Mouse (Mus musculus) adrenal gland, postnatal 4 days (tissue): Measurements from ENCODE around the gene Stam. TPM values are rescaled to one million over a fixed set of nuclear protein-coding genes. Genes with fewer than 3 reads are reported as not detected.
"Not testable (repeated sequence)": the region's sequence is repeated elsewhere in the genome, so short reads cannot be mapped to it uniquely, and the experiment has no call there.

Source experiments
- DNase-seq, 2 experiments: peaks; one replicate each; pipeline ENCODE4 v3.0.0; 2021 to 2022; ENCODE audit warnings: low spot score in 2 of 2, mixed read lengths in 2 of 2
- long read RNA-seq, 2 experiments: library from polyadenylated mRNA; stranded (forward); transcript quantifications; one replicate each; pipeline ENCODE4 v2.0.0; 2021
- total RNA-seq, 2 experiments: library from RNA; stranded (reverse); gene quantifications; 2 replicates each; pipeline ENCODE4 v1.2.3; 2021

Gene Stam
- total RNA-seq, result 10 to 100 TPM; 52.5 to 54.9 TPM
- long read RNA-seq, experiment 1, full-length matches to known transcripts, result 2 of 3 reads
- long read RNA-seq, experiment 1, partial matches to known transcripts, result 0 of 3 reads
- long read RNA-seq, experiment 1, other reads (novel, unspliced or antisense), result 1 of 3 reads
- long read RNA-seq, experiment 2, full-length matches to known transcripts, result 2 of 12 reads
- long read RNA-seq, experiment 2, partial matches to known transcripts, result 5 of 12 reads
- long read RNA-seq, experiment 2, other reads (novel, unspliced or antisense), result 5 of 12 reads

DNA sequence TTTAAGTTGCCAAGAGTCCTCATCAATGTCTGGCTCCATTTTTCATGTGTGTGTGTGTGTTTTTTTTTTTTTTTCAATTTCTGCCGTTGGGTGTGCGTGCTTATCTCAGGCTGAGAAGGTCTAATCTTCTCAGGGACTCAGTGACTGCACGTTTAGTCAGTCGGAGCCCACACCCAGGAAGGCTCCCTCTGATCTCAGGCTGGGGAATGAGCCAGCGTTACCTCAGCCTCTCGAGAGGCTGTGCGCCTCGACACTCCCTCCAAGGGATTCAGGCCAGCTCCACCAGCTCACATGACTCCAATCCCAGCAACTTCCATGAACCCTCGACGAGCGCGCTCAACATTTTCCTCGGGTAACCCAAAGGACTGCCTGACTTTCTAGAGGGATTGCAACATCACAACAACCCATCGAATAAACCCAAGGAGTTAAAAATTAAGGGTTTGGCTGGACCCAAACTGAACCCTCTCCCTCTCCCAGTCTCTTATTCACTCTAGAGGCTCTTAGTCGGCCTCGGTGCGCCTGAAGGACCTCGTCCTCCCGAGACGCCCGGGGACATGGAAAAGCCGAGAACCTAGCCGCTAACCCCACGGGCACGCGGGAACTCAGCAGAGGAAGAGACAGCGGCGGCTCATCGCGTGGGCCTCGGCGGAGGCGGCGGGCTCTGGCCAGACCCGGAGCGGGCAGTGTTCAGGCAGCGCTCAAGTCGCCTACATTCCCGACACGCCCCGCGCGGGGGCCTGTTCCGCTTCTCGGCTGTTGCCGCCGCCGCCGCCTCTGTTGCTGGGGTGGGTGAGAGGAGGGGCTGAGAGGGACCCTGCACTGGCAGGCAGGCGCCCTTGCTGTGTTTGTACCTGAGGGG is at the start of gene Stam:
Stam (plus strand) TSS at position 737 of the 859 bp plus-strand sequence.
- DNase-seq, result peak; percentile 73 to 83

DNA sequence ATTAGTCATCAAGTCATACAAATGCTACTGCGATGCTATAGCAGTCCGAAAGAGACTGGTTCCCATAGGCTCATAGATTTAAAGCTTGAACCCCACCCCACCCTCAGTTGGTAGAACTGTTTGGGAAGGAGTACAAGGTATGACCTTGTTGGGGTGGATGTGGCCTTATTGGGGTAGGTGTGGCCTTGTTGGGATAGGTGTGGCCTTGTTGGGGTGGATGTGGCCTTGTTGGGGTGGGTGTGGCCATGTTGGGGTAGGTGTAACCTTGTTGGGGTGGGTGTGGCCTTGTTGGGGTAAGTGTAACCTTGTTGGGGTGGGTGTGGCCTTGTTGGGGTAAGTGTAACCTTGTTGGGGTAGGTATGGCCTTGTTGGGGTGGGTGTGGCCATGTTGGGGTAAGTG is 32.6 kb upstream of the Stam start:
- no peak for DNase-seq

DNA sequence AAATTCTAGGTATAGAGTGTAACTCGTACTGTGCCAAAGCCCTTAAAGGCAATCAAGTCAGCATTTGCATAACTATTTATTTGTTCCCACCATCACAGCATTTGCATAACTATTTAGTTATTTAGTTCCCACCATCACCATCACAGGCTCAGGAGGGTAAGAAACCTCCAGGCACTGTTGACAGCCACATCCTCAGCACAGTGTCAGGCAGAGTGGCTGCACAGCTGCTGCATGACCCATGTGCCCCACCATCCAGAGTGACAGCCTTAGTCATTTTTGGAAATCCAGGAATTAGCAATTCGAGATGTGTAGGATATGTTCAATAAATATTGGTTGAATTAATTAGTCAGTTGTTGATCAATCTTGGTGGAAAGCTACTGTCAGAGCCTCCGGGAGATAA is 30.9 kb upstream of the Stam start:
- DNase-seq, result no peak

DNA sequence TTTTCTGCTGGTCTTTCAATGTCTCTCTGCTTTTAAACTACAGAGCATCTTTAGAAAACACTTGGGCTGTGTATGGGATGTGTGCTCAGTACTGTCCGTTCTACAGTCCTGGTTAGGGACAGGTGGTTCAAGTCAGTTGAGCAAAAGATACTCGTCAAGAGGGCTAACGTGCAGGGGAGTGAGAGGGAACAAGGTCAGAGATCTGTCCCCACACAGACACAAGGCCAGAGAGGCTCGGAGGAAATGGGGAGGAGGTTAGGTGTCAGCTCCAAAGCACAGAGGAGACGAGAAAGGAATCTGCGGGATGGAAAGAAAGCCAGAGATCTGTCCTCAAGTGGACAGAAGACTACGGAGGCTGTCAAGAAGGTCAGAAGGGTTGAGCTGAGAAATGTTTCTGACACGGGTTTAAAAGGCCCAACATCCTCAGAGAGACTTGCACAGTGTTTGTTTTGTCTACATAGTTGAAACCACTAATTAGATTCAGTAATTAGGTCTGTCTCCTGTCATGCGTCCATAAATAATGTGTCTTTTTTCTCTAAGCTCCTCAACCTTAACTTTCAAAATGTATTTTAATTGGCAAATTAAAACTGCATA is 30.2 kb upstream of the Stam start:
- DNase-seq, result no peak

DNA sequence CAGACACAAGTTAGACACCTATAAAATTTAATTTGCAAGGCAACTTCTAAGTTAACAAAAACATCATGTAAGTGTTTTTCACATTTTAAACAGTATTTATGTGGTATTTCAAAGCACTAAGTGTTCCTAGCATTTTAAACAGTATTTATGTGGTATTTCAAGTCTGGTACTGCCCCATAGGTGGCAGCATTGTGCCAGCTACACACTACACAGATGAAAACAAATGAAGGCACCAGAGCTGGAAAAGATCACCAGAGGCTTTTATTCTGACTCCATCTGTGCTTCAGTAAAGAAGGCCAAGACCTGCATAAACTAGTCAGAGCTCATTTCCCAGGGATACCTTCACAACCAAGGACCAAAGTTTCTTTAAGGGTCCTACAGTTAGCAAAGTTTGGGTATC is 25.5 kb upstream of the Stam start:
- peak in 1 of 2 experiments; percentile 32 for DNase-seq

DNA sequence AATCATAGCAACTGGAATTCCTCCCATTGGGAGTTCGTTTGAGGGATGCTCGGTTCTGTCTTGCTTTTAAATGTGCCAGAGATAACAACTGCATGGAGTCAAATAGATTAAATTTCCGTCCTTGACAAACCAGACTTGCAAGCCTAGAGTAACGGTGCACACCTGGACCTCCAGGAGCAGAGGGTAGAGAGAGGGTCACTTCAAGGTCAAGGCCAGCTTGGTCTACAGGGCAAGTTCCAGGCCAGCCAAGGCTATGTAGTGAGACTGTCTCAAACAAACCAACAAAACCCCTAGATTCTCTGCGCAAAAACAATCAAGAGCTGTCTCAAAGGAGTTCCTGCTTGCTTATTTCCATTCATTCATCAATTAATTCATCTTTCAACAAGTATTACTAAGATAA is 25.1 kb upstream of the Stam start:
- DNase-seq, result no peak

DNA sequence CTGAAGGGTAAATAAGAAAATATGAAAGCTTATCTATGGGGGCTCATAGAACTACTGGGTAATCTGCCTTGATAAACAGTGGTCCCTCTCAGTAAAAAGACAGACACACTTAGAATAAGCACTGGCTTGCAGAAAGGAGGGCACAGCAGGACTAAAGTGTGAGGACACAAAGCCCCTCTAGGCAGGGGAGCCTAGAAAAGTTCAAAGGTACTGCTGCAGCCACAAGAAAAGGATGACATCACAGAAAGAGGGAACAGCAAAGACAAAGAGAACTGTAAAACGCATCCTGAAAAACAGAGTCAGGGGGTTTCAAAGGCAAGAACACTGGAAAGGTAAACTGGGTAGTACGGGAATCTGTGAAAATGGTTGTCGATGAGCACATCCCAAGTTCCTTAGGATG is 20.3 kb upstream of the Stam start:
- DNase-seq, result no peak

DNA sequence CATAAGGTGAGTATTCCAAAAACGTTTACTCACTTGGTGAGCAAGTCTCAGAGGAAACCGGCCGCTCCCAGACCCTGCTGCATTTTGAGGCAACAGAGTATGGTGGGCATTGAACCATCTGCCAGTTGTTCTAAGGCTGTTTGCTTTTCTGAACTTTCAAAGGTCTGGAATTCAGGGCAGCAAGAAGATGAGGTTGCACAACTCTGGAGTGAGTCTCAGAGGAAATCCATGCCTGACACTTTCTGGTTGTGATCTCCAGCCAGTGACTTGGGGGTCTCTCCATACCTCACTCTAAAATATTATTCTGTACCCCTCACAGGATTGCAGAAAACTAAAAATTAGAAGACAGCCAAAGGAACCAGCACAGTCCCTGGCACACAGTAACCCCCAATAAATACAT is 19.7 kb upstream of the Stam start:
- no peak for DNase-seq

DNA sequence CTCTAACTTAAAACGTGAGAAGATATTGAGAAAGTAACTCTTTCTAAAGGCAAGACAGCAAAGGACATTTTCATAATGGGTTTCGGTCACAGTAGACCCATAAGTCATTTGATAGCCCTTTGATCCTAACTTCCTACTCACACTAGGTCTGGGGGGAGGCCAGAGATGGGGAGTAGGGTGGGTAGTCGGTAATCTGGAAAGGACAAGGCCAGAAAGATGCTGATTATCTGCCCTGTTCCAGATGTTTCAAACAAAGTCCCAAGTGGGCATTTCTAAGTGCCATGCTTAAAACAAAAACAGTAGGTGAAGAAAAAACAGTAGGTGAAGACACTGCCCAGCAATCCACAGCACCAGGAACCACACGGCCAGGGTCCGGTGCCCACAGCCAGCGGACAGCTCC is 19.2 kb upstream of the Stam start:
- no peak for DNase-seq

DNA sequence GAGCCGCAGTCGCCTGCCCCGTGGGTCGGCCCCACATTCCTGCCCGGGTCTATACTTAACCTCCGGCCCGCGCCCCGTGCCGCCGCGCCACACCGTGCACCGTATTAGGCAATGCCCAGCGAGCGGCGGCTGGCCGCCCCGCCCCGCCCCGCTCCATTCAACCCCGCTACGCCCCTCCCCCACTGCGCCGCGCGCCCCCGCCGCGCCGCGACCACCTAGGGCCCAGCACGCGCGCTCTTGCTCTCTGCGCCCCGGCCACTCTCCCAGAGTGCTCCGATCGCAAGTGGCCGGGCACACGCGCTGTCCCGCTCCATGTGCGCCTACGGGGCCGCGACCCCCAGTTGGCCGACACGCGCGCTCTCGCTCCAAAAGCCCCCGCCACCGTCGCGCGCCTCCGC is 18.7 kb upstream of the Stam start:
- DNase-seq, result peak; percentile 42 to 44

DNA sequence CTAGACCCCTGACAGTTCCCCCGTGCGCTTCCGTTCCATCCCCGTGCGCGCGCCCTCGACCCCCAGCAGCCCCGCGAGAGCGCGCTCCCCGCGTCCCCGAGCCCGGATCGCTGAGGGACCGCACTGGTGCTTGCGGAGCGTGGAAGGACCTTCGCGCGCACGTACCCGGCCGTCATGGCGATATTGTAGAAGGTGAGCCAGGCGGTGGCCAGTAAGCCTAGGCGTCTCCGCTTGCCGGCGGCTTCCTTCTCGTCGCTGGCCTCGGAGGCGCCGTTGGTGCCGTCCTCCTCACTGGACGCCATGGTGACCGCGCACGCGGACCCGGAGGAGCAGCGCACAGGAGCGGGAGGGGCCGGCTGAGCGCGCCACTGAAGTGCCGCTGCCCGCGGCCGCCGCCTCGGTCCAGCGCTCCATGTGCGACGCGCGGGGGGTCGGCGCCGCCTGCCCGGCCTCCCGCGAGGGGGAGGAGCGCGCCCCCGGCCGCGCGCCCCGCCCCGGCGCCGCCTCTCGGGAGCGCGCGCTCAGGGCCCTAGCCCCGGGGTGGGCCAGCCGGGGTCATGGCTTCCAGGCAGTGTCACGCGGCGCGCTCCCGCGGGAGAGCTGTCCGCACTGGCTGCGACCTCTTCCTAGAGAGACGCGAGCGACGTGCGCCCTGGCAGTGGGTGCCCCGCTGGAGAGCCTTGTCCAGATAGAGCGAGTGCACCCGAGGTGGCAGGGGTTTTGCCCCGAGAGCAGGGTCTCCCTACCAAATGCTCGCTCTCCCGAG is 18.1 kb upstream of the Stam start, which contains the start of gene Hacd1:
Hacd1 (minus strand) TSS at position 570 of the 766 bp plus-strand sequence.
- DNase-seq, result peak; percentile 48 to 61

DNA sequence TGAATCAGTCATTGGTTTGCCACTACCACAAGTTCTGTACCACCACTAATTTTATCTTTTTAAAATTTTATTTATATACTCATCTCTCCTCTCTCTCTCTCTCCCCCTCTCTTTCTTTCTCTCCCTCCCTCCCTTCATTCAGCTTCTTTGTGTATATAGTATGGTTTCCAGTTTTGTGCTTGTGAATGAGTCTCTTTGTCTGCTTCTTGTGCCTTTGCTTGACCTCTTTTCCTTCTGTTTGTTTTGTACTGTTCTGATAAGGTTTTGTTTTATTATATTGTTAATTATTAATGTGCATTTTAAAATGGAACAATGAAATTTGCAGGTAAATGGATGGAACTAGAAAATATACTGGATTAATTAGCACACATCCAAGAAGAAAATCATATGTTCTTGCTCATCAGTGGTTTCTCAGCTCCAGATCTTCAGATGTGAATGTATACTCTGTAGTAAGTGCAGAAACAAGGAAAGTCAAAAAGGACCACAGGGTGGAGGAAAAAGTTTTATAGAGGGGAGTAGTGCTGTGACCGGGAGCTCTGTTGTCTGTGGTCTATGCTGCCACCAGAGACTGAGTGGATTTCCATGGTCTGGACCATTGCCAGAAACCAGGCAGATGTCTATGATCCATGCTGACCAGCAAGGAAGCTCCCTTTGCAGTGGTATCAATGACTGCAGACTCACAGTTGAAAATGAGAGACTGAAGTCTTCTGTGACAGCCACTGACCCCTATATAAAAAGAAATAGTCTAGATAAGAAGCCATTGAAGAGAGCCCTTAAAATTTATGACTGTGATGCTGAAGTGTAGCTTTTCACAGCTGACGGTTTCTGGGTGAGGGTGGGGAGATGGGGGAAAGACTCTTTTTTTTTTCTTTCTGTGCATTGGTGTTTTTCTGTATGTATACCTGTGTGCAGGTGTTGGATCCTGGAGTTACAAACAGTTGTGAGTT is 7.9 kb upstream of the Stam start:
- no peak for DNase-seq

DNA sequence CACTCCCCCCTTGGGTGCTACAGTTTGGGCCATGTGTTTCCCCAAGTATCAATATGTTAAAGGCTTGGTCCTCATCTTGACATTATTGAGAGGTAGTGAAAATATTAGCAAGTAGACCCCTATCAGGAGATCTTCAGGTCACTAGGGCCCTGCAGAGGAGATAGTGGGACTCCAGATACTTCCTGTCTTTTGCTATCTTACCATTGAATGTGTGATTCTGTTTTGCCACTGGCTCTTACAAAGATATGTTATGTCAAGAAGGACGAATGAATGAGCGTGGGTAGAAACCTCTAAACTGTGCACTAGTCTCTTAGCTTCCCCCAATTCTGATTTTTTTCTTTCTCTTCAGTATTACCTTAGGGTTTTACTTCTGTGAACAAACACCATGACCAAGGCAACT is 4.9 kb upstream of the Stam start:
- no peak for DNase-seq

DNA sequence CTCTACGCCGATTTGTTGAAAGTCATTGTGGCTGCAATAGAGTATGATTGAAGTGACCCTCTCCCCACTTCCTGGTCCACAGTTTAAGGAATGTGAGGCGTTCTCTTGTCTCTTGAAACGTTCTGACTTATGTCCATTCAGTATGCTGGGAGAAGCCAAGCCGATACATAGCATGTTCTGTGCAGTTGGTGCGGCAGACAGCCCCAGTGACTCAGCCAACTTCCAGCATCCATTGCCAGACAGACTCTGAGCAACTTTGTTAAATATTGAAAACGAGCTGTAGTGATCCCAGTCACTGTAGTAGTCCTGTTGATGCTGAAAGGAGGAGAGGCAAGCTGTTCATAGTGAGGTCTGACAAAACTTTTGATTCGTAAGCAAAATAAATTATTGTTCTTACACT is 3.4 kb upstream of the Stam start:
- DNase-seq, result no peak

DNA sequence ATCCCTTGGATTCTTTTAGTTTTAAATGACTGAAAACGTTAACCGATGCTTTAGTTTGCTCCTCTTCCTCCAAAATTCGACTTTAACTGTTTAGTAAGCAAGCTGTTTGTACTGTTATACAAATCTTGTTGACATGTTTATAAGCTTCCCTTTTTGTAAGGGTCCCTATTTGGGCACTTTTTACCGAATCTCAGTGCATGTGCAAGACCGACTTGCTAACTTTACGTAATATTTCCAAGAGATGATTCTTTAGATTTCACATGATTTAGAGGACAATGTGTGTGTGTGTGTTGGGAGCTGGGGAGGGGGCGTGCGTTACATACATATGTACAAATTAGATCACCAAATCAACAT is 913 bp upstream of the Stam start:
- no peak for DNase-seq

DNA sequence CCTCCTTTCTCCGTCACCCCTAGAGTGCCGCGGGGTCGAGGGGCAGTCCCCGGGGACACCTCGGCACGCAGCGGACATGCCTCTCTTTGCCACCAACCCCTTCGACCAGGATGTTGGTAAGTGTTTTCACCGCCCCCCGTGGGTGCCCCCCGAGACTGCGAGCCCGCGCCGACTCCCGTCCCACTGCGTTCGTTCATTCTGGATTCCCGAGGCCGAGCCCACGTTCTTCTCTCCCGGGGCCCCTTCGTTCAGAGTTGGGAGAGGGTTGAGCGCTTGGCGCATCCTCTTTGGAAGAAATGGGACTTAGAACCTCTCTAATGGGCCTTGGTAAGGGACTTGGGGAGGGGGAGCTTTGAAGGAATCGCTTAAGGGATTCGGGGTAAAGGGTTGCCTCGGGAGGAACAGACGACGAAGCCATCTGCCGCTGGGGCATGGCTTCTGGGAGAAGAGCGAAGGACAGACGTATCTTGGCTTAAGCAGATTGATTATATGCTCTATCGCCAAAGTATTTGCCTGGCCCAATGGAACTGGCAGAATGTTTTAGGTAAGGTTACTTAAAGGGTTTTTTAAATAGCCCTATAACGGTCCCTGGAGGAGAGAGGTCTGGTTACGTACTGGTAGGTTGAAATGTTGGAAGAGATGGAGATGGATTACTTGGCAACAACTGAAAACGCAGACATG is 463 bp downstream of the Stam start:
- DNase-seq, result no peak

DNA sequence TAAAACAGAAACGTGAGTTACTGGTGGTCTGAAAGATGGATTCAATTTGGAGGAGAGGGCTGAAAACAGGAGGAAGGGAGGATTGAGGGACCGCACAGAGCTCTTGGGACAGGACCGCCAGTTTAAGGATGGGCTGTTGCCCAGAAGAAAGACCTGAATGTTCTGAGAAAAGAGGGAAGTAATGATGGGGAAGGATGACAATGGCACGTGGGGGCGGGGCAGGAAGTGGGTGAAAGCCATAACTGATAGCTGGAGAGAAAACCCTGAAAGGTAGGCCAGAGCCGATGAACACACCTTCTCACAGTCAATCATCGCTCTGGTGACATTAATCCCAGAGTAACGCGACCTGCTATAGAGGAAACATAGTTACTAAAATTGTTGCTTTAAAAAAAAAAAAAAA is 4.6 kb downstream of the Stam start:
- not testable (repeated sequence) for DNase-seq

DNA sequence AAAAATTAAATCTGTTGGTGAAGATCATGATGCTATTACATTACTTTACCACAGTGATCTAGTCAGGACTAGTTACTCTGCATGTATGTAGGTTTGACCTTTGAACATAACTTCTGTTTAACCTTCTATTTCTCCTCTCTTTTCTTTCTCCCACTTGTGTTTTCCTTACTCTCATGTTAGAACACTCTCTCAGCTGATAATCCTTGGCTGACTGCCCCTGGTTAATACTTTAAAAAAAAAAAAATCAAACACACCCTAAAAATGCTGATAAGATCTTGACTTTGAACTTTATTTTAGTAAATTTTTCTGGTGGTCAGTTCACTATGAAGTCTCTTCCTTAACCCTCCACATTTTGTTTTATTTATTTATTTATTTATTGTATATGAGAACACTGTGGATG is 26.6 kb downstream of the Stam start:
- DNase-seq, result no peak

DNA sequence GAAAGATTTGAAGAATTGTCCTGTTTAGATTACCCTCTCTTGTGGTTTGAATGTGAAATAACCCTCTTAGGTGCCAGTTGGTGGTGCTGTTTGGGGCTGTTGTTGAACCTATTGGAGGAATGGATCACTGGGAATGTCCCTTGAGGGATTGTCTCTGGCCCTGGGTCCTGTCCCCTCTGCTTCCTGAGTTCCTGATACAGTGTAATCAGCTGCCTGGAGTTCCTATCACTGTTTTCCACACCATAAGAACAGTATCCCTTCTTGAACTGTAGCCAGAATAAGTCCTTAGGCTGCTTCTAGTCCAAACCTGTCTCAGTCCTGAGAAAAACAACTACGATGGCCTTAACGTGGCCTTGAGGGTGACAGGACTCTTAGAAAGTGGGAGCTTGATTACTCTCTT is 28.7 kb downstream of the Stam start:
- DNase-seq, result no peak

DNA sequence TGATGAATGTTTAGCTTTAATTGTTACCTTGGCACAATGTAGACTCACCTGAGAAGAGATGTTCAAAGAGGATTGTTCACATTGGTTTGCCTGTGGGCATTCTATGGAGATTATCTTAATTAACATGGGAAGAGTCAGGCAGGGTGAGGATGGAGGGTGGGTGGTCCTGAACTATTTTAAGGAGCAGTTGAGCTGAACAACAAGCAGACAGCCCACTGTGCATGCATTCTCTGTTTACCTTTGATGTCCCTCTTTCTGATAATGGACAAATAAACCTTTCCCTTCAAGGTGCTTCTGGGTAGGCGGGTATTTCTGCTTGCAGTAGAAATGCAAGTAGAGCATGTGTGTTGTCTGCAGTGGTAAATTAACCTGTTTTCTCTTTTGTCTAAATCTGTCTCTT is 30.0 kb downstream of the Stam start:
- no peak for DNase-seq
